Mouse (Mus musculus) midbrain, embryonic 13.5 days (tissue): ENCODE measurements around the gene Smurf1. TPM values are rescaled to one million over a fixed set of nuclear protein-coding genes. Genes with fewer than 3 reads are reported as not detected.

Experiments used
- ATAC-seq: fragments of 200-750 bp; cut with Nextera tagmentation; 2 replicates; pipeline ENCODE4 v1.8.0; 2017; ENCODE audit warnings: mild to moderate bottlenecking, moderate TSS enrichment, moderate library complexity
- H3K27ac ChIP-seq: fragments of 300-500 bp; sonication (generic); 2 replicates; pipeline ENCODE4 v1.5.1; 2015; ENCODE audit warnings: inconsistent platforms, mild to moderate bottlenecking, moderate library complexity
- H3K27me3 ChIP-seq: fragments of 300-500 bp; sonication (generic); 2 replicates; pipeline ENCODE4 v1.6.1; 2015; ENCODE audit warnings: mild to moderate bottlenecking, inconsistent platforms
- H3K36me3 ChIP-seq: fragments of 300-500 bp; sonication (generic); 2 replicates; pipeline ENCODE4 v1.6.1; 2015; ENCODE audit warnings: mild to moderate bottlenecking, inconsistent platforms
- H3K4me1 ChIP-seq: fragments of 300-500 bp; sonication (generic); replicated peaks from 2 replicates; pipeline ENCODE4 v1.6.1; 2015; ENCODE audit warnings: inconsistent platforms
- H3K4me2 ChIP-seq: fragments of 300-500 bp; sonication (generic); replicated peaks from 2 replicates; pipeline ENCODE4 v1.6.1; 2015; ENCODE audit warnings: moderate library complexity, mild to moderate bottlenecking, inconsistent platforms
- H3K4me3 ChIP-seq: fragments of 300-500 bp; sonication (generic); replicated peaks from 2 replicates; pipeline ENCODE4 v1.5.1; 2015; ENCODE audit warnings: mild to moderate bottlenecking, inconsistent platforms
- H3K9ac ChIP-seq: fragments of 300-500 bp; sonication (generic); replicated peaks from 2 replicates; pipeline ENCODE4 v1.6.1; 2015; ENCODE audit warnings: mild to moderate bottlenecking, inconsistent platforms
- H3K9me3 ChIP-seq: fragments of 300-500 bp; sonication (generic); 2 replicates; pipeline ENCODE4 v1.6.1; 2016; ENCODE audit warnings: mild to moderate bottlenecking, inconsistent platforms
- WGBS: fragments of 180-500 bp; shearing (Covaris S2); methylation state at CpG from one replicate; pipeline ENCODE4 v1.1.7; 2015; 5-methylcytosine and 5-hydroxymethylcytosine counted together
- polyA plus RNA-seq: library from polyadenylated mRNA; unstranded; fragments of >200 nt; fragmentation: Nextera tagmentation; extraction: Ambion mirVana; gene quantifications from 2 replicates; pipeline ENCODE4 v1.2.1, GENCODE M21; 2015

Smurf1 gene
- polyA plus RNA-seq, 1 experiment from 2014 or later, result 32.2 TPM

DNA sequence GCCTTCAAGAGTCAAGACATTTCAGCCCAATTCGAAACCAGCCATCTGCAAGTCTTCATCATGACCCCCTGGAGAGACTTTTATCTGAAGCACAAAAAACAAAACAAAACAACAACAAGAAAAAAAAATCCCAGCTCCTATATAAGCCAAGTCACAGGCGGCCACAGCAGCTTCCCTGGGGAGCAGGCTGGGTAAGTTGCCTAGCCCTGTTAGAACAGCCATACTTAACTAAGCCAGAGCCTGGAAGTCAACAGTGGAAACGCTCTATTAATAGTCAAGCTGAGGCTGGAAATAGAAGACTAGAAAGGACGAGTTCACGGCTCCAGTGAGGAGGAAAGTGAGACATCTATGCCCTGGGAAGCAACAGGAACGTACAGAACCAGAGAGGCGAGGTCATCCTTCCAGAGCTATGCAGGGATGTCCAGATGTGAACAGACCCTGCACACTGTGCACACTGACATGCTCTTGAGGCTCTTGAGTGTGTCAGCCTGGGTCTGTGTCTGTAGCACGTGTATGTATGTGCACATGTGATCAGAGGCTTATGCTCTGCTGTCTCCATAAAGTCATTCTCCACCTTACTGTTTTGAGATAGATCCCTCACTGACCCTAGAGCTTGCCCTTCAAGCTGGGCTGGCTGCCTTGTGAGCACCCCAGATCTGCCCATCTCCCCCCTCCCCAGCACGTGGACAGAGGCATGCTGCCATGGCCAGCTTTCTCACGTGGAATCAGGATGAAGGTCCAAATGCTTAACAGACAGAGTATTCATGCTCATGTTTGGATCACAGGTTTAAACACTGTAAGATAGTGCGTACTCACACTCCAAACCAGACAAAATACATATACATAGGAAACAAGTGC, 36.6 kb downstream of the Smurf1 start:
- H3K9me3 ChIP-seq, result no peaks in the 10 kb centered on the region
- no peaks in the 10 kb centered on the region for H3K27me3 ChIP-seq
- no peak overlapping the region for H3K4me3 ChIP-seq
- WGBS, result 58% methylated on average over 11 of the region's 11 CpGs
- no peaks in the 10 kb centered on the region for H3K36me3 ChIP-seq
- no peak for ATAC-seq
- H3K4me1 ChIP-seq, result peaks cover 20% of the 10 kb centered on the region
- no peak overlapping the region for H3K27ac ChIP-seq
- no peak overlapping the region for H3K4me2 ChIP-seq
- no peak overlapping the region for H3K9ac ChIP-seq

DNA sequence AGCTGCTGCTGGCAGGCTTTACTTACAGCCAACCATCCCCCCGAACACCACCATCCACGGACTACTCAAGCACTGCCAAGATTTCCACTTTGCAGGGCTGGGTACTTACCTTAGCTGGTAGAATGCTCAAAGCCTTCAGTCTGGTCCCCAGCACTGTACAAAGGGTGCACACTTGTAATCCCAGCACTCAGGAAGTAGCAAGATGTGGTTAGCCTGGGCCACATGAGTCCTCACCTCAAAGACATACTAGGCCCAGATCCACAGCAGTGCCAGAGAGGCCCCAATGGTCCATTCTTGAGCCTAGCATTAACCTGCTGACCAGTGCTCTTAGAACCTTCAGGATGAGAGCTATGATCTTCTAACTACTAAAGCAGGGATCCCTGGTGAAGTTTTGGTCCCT, 39.4 kb downstream of the Smurf1 start:
- Histone ChIP-seq H3K27ac (no peak overlapping the region), H3K9ac (no peak overlapping the region), H3K4me1 (peaks cover 36% of the 10 kb centered on the region), H3K4me3 (no peak overlapping the region), H3K27me3 (no peaks in the 10 kb centered on the region), H3K4me2 (no peak overlapping the region), H3K9me3 (no peaks in the 10 kb centered on the region), H3K36me3 (no peaks in the 10 kb centered on the region)
- ATAC-seq, result no peak
- WGBS, result 93% methylated on average over 2 of the region's 2 CpGs

DNA sequence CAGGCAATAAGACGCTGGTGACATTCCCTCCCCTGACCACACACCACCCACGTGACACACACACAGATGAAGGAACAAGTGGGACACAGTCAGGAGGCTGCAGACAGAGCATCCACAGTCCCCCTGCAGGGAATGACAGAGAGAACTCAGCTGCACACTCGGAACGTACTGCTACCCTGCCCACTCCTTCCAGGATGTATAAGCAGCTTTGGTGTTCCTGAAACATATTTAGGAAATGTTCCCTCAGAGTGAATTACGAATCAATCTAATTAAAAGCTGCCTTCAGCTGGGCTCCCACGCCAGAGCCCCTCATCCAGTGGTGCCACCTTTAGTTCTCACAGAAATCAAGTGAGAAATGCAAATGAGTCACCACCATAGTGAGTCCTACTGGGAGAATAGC, 42.3 kb downstream of the Smurf1 start:
- Histone ChIP-seq H3K36me3 (no peaks in the 10 kb centered on the region), H3K9ac (no peak overlapping the region), H3K27me3 (no peaks in the 10 kb centered on the region), H3K4me2 (no peak overlapping the region), H3K9me3 (no peaks in the 10 kb centered on the region), H3K4me3 (no peak overlapping the region), H3K4me1 (peaks cover 53% of the 10 kb centered on the region), H3K27ac (no peak overlapping the region)
- WGBS, result 49% methylated on average over 6 of the region's 6 CpGs
- ATAC-seq, result 0 out of 2 replicates have a peak, but pooled peaks have one; percentile 40

DNA sequence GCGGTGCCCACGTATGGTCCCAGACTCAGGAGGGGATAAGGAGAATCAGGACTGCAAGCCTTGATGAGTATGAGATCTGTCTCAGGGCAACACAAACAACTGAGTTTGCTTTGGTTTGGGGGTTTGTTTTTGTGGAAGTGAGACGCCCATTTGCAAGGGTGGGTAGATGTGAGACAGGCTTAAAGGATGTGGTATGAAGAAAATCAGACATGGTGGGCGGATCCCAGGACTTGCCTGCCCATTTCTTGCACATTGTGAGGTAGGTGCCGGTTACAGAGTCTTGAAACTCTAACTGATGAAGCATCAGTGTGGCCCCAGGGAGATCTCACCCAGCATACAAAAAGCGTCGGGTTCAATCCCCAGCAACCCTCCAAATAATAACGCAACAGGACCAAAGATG, 45.9 kb downstream of the Smurf1 start:
- Histone ChIP-seq H3K9me3 (no peaks in the 10 kb centered on the region), H3K4me1 (peaks cover 59% of the 10 kb centered on the region), H3K27ac (no peak overlapping the region), H3K36me3 (no peaks in the 10 kb centered on the region), H3K27me3 (no peaks in the 10 kb centered on the region), H3K4me2 (no peak overlapping the region), H3K9ac (no peak overlapping the region), H3K4me3 (no peak overlapping the region)
- no peak for ATAC-seq
- 92% methylated on average over 8 of the region's 8 CpGs for WGBS

DNA sequence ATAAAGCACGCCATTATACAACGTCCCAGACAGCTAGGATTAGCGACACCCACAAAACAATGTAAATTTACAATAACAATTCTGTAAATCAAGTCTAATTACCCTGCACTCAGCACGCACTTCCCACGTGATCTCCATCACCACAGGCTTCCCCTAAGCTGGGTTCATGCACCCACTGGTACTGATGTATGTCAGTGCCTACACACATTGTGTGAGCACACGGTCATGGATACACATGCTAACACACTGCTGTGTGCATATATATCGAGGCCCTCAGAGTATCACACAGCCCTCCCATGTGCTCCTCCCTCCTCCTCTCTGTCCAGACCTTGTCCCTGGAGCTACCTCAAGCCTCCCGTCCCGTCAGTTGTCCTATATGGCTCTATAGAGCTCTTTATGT, 46.5 kb downstream of the Smurf1 start:
- ATAC-seq, result no peak
- H3K4me2 ChIP-seq, result no peak overlapping the region
- H3K4me3 ChIP-seq, result no peak overlapping the region
- WGBS, result 76% methylated on average over 9 of the region's 9 CpGs
- H3K36me3 ChIP-seq, result no peaks in the 10 kb centered on the region
- no peaks in the 10 kb centered on the region for H3K9me3 ChIP-seq
- H3K27ac ChIP-seq, result no peak overlapping the region
- H3K4me1 ChIP-seq, result peaks cover 65% of the 10 kb centered on the region
- H3K9ac ChIP-seq, result no peak overlapping the region
- no peaks in the 10 kb centered on the region for H3K27me3 ChIP-seq

DNA sequence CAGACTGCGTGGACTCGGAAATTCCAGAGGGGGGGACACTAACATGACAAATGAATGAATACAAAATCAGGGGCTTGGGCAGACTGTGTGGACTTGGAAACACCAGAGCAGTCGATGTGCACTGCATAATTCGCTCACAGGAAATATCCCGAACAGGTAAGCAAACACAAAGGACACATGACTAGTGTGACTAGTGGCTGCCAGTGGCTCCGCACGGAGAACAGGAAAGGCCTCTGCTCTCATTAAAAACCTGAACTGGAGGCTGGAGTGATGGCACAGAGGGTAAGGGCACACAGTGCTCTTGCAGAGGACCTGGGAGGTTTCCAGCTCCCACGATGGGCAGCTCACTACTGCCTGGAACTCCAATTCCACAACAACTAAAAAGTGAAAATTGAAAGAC, 47.4 kb downstream of the Smurf1 start:
- no peak overlapping the region for H3K4me2 ChIP-seq
- H3K27ac ChIP-seq, result 0 out of 2 replicates have a peak overlapping the region, but pooled peaks have one; percentile 1
- no peak overlapping the region for H3K4me3 ChIP-seq
- H3K9ac ChIP-seq, result 0 out of 2 replicates have a peak overlapping the region, but pooled peaks have one; percentile 14
- WGBS, result 81% methylated on average over 8 of the region's 8 CpGs
- no peak for ATAC-seq
- H3K4me1 ChIP-seq, result peaks cover 64% of the 10 kb centered on the region
- no peaks in the 10 kb centered on the region for H3K27me3 ChIP-seq
- H3K9me3 ChIP-seq, result no peaks in the 10 kb centered on the region
- H3K36me3 ChIP-seq, result no peaks in the 10 kb centered on the region

DNA sequence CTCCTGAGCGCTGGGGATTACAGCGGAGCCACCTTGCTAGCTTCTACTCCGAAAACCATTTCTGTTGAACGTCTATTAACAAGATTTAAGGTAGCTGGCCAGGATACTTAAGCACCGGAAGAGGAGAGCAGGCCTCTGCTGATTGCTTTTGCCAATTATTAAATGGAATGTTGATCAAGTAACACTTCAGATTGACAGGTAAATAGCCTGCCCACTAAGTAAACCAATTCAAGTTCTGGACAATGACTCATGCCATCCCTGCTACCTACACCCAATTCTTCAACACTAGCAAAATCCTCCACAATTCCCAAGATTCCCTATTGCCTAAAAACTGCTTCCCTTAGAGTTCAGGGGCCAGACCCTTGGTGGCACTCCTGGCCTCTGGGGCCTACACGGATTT, 48.5 kb downstream of the Smurf1 start:
- H3K4me2 ChIP-seq, result no peak overlapping the region
- H3K9ac ChIP-seq, result no peak overlapping the region
- no peak overlapping the region for H3K4me3 ChIP-seq
- ATAC-seq, result no peak
- no peaks in the 10 kb centered on the region for H3K27me3 ChIP-seq
- no peaks in the 10 kb centered on the region for H3K9me3 ChIP-seq
- 88% methylated on average over 6 of the region's 6 CpGs for WGBS
- peaks cover 63% of the 10 kb centered on the region for H3K4me1 ChIP-seq
- no peaks in the 10 kb centered on the region for H3K36me3 ChIP-seq
- no peak overlapping the region for H3K27ac ChIP-seq

DNA sequence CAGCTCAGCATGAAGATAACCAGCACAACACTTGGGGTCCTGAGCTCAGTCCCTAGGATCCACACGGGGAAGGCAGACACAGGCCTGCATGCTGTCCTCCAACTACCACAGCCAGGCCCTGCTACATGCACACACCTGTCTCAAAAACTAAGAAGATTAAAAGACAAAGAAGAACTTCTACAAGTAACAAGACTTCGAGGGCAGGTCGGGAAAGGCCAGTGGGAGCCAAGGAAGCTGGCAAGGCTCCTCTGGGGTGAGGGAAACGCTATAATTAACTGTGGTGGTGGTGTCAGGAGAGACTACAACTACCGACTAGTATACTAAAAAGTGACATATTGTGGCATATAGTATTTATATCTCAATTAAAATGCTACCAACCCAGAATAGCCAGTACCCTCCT, 49.8 kb downstream of the Smurf1 start:
- WGBS, result 82% methylated on average over 5 of the region's 5 CpGs

DNA sequence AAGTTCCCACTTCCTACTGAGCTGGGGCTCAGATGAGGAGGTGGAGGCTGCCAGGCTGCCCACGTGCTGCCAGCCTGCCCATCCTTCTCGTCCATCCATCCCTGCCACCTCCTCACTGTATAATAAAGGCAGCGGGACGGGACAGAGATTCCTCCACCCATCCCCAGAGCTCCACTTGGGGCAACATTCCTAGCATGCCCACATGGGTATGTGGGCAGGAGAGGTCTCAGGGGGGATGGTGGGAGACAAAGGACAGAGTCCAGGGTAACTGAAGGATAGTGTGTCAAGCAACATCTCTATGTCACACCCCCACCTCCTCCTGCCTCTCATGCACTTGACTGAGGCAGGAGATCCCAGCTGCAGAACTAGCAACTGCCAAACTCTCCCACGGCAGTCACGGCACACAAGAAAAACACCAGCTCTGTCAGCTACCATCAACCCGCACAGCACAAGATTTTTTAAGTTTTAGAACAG, 51.2 kb downstream of the Smurf1 start:
- 66% methylated on average over 7 of the region's 7 CpGs for WGBS

More for the DNA sequence above, 49.8 kb downstream of the Smurf1 start:
- no peaks in the 10 kb centered on the region for H3K36me3 ChIP-seq
- H3K27ac ChIP-seq, result no peak overlapping the region
- H3K4me3 ChIP-seq, result no peak overlapping the region
- H3K4me1 ChIP-seq, result peaks cover 54% of the 10 kb centered on the region
- no peak overlapping the region for H3K4me2 ChIP-seq
- H3K9me3 ChIP-seq, result no peaks in the 10 kb centered on the region
- no peak for ATAC-seq
- no peak overlapping the region for H3K9ac ChIP-seq
- H3K27me3 ChIP-seq, result no peaks in the 10 kb centered on the region

DNA sequence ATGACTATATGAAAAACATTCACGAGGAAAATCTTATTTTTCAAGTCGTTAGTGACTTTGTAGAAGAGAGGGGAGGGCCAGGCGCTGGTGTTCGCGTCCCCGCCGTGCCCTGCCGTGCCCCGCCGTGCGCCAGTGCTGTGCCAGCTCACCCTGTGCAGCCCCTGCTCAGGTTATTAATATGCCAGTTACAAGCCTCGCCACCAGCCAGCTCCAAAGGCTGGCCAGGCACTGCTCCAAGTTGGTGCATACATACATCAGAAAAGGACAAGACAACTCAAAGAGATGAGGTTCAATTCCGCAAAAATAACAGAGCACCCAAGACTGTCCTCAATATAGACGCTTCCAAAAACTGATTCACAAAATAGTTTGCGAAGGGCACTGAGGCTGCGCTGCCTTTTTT, 51.7 kb downstream of the Smurf1 start:
- H3K27me3 ChIP-seq, result no peaks in the 10 kb centered on the region
- no peak overlapping the region for H3K4me3 ChIP-seq
- H3K4me1 ChIP-seq, result peaks cover 43% of the 10 kb centered on the region
- H3K27ac ChIP-seq, result no peak overlapping the region
- WGBS, result 90% methylated on average over 16 of the region's 16 CpGs
- H3K9ac ChIP-seq, result no peak overlapping the region
- ATAC-seq, result no peak
- H3K9me3 ChIP-seq, result no peaks in the 10 kb centered on the region
- no peak overlapping the region for H3K4me2 ChIP-seq
- H3K36me3 ChIP-seq, result no peaks in the 10 kb centered on the region

More for the DNA sequence above, 51.2 kb downstream of the Smurf1 start:
- Histone ChIP-seq H3K36me3 (no peaks in the 10 kb centered on the region), H3K27me3 (no peaks in the 10 kb centered on the region), H3K4me2 (no peak overlapping the region), H3K27ac (no peak overlapping the region), H3K9ac (no peak overlapping the region), H3K4me1 (peaks cover 48% of the 10 kb centered on the region), H3K9me3 (no peaks in the 10 kb centered on the region), H3K4me3 (no peak overlapping the region)
- no peak; the same call in 1 of the 2 replicates for ATAC-seq

DNA sequence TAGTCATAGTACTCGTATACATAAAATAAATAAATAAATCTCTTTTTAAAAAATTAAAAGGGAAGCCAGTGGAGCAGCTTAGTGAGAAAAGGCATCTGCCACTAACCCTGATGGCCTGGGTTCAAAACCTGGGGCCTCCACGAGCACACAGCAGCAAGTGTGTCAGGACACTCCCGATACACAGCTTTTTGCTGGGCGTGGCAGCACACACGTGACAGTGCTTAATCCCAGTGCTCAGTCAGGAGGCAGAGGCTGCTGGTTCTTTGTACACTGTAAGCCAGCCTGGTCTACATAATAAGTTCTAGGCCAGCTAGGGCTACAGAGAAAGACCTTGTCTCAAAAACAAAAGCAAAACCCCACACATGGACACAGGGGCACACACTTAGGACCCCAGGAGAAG, 52.3 kb downstream of the Smurf1 start:
- Histone ChIP-seq H3K4me3 (no peak overlapping the region), H3K27ac (no peak overlapping the region), H3K9me3 (no peaks in the 10 kb centered on the region), H3K36me3 (no peaks in the 10 kb centered on the region), H3K4me1 (peaks cover 38% of the 10 kb centered on the region), H3K27me3 (no peaks in the 10 kb centered on the region), H3K9ac (no peak overlapping the region), H3K4me2 (no peak overlapping the region)
- no peak for ATAC-seq
- 90% methylated on average over 5 of the region's 5 CpGs for WGBS

DNA sequence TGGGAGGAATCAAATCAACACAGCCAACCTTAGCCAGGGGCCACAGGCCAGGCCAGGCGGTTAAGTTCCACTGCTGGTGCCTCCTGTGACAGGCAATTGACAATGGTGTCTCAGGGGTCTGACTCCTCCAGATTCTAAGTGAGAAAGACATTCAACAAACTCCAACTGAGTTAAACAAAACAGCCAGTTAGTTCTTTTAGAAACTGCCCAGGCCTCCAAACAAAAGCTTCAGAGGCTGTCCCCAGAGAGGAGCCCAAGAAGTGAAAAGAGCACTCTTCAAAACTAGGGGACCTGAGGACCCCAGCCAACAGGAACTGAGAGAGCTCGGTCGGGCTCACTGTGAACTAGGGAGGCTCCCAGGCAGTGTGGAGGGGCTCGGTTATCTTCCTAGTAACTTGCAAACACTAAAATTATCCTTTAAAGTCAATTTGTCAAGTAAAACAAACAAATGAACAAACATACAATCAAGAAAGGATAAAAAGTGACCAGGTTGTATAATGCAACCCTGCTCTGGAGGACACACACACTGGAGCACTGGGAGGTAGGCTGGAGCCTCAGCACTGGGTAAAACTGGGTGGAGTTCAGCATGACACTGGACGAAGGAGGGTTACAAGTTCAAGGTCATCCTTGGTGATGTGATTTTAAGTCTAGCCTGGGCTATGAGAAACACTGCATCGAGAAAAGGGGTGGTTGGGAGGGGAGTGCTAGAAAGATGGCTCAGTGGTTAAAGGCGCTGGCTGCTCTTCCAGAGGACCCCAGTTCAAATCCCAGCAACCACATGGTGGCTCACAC, 52.9 kb downstream of the Smurf1 start:
- H3K4me1 ChIP-seq, result peaks cover 36% of the 10 kb centered on the region
- H3K4me2 ChIP-seq, result no peak overlapping the region
- no peak for ATAC-seq

More for the DNA sequence above, 52.9 kb downstream of the Smurf1 start:
- H3K27me3 ChIP-seq, result no peaks in the 10 kb centered on the region
- no peak overlapping the region for H3K9ac ChIP-seq
- H3K9me3 ChIP-seq, result no peaks in the 10 kb centered on the region
- no peak overlapping the region for H3K4me3 ChIP-seq
- H3K36me3 ChIP-seq, result no peaks in the 10 kb centered on the region
- 39% methylated on average over 7 of the region's 7 CpGs for WGBS
- H3K27ac ChIP-seq, result no peak overlapping the region
